Mouse (Mus musculus) forebrain, embryonic 16.5 days (tissue): Measurements from ENCODE around the gene Elovl7. TPM values are rescaled to one million over a fixed set of nuclear protein-coding genes. Genes with fewer than 3 reads are reported as not detected.

Source experiments
- ATAC-seq: fragments of 200-750 bp; cut with Nextera tagmentation; 2 replicates; pipeline ENCODE4 v1.8.0; 2017; ENCODE audit warnings: mild to moderate bottlenecking, moderate library complexity
- H3K27ac ChIP-seq: fragments of 300-500 bp; sonication (generic); 2 replicates; pipeline ENCODE4 v1.5.1; 2014; ENCODE audit warnings: low read length, control low read depth
- H3K27me3 ChIP-seq: fragments of 300-500 bp; sonication (generic); replicated peaks from 2 replicates; pipeline ENCODE4 v1.6.1; 2014; ENCODE audit warnings: low read length; ENCODE audit not compliant: control insufficient read depth, insufficient read depth
- H3K36me3 ChIP-seq: fragments of 300-500 bp; sonication (generic); 2 replicates; pipeline ENCODE4 v1.6.1; 2014; ENCODE audit not compliant: control insufficient read depth, insufficient read depth
- H3K4me1 ChIP-seq: fragments of 300-500 bp; sonication (generic); replicated peaks from 2 replicates; pipeline ENCODE4 v1.6.1; 2014; ENCODE audit warnings: low read length; ENCODE audit not compliant: control insufficient read depth, insufficient read depth
- H3K4me2 ChIP-seq: fragments of 300-500 bp; sonication (generic); 2 replicates; pipeline ENCODE4 v1.6.1; 2014; ENCODE audit warnings: mild to moderate bottlenecking, low read length, control low read depth
- H3K4me3 ChIP-seq: fragments of 300-500 bp; sonication (generic); replicated peaks from 2 replicates; pipeline ENCODE4 v1.5.1; 2014; ENCODE audit warnings: mild to moderate bottlenecking, low read length, control low read depth
- H3K9ac ChIP-seq: fragments of 300-500 bp; sonication (generic); replicated peaks from 2 replicates; pipeline ENCODE4 v1.6.1; 2014; ENCODE audit warnings: low read depth, low read length, control low read depth
- H3K9me3 ChIP-seq: fragments of 300-500 bp; sonication (generic); 2 replicates; pipeline ENCODE4 v1.6.1; 2016; ENCODE audit warnings: low read length; ENCODE audit not compliant: control insufficient read depth
- WGBS: fragments of 180-500 bp; shearing (Covaris S2); extraction: QIAGEN DNeasy Blood & Tissue Kit; methylation state at CpG from one replicate; pipeline ENCODE4 v1.1.7; 2014; 5-methylcytosine and 5-hydroxymethylcytosine counted together
- polyA plus RNA-seq: library from polyadenylated mRNA; unstranded; fragments of >200 nt; fragmentation: Nextera tagmentation; extraction: Ambion mirVana; gene quantifications from 2 replicates; pipeline ENCODE4 v1.2.1, GENCODE M21; 2015

Gene Elovl7
- polyA plus RNA-seq, 1 experiment from 2014 or later: 1.8 TPM

DNA sequence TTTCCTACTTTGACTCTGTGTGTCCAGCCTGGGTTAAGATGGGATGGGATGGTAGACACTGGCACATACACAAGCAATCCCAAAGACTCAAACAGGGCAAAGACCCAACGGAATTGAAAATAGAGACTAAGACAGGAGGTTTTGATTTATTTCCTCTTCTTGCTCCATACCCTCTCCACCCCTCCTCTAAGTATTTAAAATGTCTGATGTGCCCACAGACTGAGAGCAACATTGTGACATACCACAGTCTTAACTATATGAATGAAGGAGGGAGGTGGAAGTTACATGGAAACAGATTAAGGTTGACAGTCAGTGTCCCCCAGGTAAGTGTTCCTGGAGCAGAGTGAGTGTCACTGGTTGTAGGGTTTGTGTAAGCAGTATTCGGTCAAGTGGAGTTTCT lies 70.1 kb downstream of the Elovl7 start:
- Histone ChIP-seq H3K4me3 (no peak overlapping the region), H3K9me3 (no peaks in the 10 kb centered on the region), H3K36me3 (no peaks in the 10 kb centered on the region), H3K27me3 (no peaks in the 10 kb centered on the region), H3K27ac (no peak overlapping the region), H3K9ac (no peak overlapping the region), H3K4me1 (no peaks in the 10 kb centered on the region), H3K4me2 (no peak overlapping the region)
- 93% methylated on average over 2 of the region's 2 CpGs for WGBS
- no peak for ATAC-seq

DNA sequence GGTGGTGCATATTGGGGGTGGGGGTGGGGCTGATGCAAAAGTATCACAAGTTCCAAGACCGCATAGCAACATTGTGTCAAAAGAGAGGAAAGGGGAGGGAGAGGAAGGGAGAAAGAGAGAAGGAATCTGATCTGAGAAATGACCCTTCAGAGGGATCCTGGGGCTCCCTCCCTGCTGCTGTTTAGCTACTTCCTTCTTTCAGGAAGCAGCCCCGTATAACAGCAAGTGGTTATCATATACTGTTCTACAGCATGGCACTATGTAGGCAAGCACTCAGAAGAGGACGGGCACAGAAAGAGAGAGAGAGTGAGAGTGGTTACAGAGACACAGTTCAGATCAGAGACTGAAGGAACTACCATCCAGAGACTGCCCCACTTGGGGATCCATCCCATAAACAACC lies 73.7 kb downstream of the Elovl7 start:
- H3K9ac ChIP-seq: no peak overlapping the region
- no peaks in the 10 kb centered on the region for H3K4me1 ChIP-seq
- 70% methylated on average over 3 of the region's 3 CpGs for WGBS
- H3K27ac ChIP-seq: no peak overlapping the region
- H3K4me3 ChIP-seq: no peak overlapping the region
- no peaks in the 10 kb centered on the region for H3K36me3 ChIP-seq
- no peaks in the 10 kb centered on the region for H3K27me3 ChIP-seq
- no peaks in the 10 kb centered on the region for H3K9me3 ChIP-seq
- H3K4me2 ChIP-seq: no peak overlapping the region
- ATAC-seq: no peak

DNA sequence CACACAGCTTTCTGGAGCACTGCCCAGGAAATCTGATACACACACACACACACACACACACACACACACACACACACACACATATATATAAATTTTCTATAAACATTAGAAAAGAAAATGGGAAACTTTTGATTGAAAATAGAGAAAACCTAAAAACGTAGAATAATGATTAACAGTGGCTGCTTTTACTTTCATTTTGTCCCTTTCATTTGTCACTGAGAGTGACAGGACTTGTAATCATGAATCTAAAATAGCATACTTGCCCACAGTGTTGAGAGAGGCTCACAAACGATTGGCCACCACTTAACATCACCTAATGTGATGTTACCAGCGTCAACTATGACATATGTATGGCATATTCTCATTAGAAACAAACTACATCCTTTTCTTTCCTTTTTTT lies 75.2 kb downstream of the Elovl7 start:
- H3K36me3 ChIP-seq: no peaks in the 10 kb centered on the region
- ATAC-seq: no peak
- no peaks in the 10 kb centered on the region for H3K9me3 ChIP-seq
- H3K9ac ChIP-seq: no peak overlapping the region
- H3K4me2 ChIP-seq: no peak overlapping the region
- H3K4me1 ChIP-seq: no peaks in the 10 kb centered on the region
- H3K27me3 ChIP-seq: no peaks in the 10 kb centered on the region
- no peak overlapping the region for H3K27ac ChIP-seq
- H3K4me3 ChIP-seq: no peak overlapping the region
- 65% methylated on average over 3 of the region's 3 CpGs for WGBS

DNA sequence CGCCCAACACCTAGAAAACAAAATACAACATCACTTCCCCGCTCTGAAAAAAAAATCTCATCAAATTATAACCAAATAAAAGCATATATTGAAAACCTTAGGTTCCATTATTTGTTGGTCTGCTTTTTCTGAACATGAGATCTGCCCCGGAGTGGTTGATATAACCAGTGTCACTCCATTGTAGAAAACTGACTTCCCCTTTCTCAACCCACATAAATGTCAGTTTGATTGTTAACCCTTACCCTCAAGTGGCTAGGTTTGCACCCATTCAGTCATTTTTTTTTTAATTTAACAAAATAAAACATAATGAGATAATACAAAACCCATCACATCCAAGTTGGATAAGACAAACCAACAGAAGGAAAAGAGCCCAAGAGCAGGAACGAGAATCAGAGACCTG lies 76.1 kb downstream of the Elovl7 start:
- H3K27me3 ChIP-seq: no peaks in the 10 kb centered on the region
- H3K27ac ChIP-seq: no peak overlapping the region
- no peak overlapping the region for H3K9ac ChIP-seq
- 91% methylated on average over 4 of the region's 4 CpGs for WGBS
- no peak for ATAC-seq
- no peaks in the 10 kb centered on the region for H3K9me3 ChIP-seq
- H3K4me1 ChIP-seq: no peaks in the 10 kb centered on the region
- no peak overlapping the region for H3K4me2 ChIP-seq
- no peaks in the 10 kb centered on the region for H3K36me3 ChIP-seq
- H3K4me3 ChIP-seq: no peak overlapping the region

DNA sequence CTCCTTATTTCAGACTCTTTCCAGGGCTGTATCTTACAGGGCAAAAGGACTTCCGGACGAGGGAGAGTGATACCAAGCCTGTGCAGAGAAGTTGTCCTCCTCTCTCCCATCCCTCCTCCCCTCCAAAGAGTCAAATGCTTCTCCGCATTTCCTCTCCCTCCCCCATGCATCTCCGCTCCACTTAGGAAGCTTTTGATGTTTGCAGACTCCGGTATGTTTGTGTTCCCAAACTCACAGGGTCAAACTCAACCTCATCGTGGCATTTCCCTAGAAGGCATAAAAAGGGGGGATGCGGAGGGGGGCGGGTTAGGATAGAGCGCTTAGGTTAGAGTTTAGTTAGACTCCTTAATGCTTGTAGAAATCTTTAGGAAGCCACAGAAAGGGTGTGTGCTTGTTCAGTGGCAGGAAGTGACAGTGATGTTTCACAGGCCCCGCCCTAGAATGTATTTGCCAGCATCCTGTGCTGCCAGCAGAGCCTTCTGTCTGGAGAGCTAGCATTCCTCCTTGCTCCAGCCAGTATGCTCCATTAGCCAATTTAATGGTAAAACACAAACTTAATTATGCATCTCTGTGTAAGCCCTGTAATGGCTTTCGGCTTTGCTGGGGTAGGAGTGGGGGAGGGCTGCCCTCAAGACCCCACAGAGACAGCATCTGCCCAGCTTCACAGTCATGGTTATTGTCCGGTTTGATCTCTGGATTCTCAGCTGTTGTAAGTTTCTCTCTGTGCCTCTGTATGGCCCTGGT lies 83.3 kb downstream of the Elovl7 start:
- Histone ChIP-seq H3K27me3 (no peaks in the 10 kb centered on the region), H3K9ac (no peak overlapping the region), H3K4me2 (peak overlapping the region; percentile 47), H3K36me3 (no peaks in the 10 kb centered on the region), H3K4me3 (peak overlapping the region; percentile 26), H3K27ac (no peak overlapping the region), H3K4me1 (no peaks in the 10 kb centered on the region), H3K9me3 (no peaks in the 10 kb centered on the region)
- WGBS: 27% methylated on average over 12 of the region's 12 CpGs
- ATAC-seq: peak; percentile 82

DNA sequence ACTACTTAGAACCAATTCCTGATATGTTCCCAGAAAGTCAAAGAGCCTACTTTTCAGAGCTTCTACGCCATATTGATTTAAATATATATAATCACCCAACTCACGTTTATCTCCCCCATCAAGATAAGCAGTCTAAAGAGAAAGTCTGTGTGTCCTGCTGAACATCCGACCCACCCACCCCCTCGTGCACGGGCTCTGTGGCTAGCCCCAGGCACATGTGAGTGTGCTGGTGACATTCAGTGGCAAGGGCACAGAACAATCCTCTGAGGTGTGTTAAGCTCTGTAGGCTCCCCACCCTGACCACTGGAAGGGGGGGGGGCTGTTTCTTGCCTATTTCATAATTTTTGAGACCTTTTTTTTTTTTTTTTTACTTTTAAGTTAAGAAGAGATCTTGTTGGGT lies 84.0 kb downstream of the Elovl7 start:
- ATAC-seq: no peak
- no peak overlapping the region for H3K4me2 ChIP-seq
- no peaks in the 10 kb centered on the region for H3K27me3 ChIP-seq
- no peaks in the 10 kb centered on the region for H3K36me3 ChIP-seq
- H3K9ac ChIP-seq: no peak overlapping the region
- no peak overlapping the region for H3K27ac ChIP-seq
- 77% methylated on average over 5 of the region's 5 CpGs for WGBS
- H3K4me1 ChIP-seq: no peaks in the 10 kb centered on the region
- H3K9me3 ChIP-seq: no peaks in the 10 kb centered on the region
- H3K4me3 ChIP-seq: no peak overlapping the region

DNA sequence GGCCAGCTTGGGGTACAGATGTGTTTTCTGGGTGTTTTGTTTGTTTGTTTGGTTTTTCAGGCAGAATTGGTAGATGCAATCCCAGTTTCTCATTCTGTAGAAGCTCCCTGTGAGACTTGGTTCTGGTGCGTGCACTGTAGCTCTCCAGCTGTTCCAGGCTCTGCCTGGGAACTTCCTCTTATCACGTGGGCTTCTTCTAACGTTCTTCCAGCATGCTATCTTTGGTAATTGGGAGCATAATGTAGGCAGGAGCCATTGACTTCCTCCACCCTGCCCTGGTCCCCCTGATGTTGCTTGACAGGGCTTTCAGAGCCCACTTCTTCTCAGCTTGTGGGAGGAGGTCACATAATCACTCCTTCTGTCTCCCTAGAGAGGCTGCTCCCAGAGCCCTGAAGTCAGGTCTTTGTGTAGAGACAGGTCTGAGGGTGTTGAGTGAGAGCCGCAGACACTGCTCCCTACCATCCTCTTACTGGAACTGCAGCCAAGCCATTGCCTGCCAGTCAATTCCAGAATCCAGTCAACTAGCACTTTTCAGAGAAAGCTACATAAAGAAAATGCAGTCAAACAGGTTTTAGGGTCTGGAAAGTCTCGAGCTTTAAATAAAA lies 86.2 kb downstream of the Elovl7 start:
- ATAC-seq: 0 out of 2 replicates have a peak, but pooled peaks have one; percentile 37

DNA sequence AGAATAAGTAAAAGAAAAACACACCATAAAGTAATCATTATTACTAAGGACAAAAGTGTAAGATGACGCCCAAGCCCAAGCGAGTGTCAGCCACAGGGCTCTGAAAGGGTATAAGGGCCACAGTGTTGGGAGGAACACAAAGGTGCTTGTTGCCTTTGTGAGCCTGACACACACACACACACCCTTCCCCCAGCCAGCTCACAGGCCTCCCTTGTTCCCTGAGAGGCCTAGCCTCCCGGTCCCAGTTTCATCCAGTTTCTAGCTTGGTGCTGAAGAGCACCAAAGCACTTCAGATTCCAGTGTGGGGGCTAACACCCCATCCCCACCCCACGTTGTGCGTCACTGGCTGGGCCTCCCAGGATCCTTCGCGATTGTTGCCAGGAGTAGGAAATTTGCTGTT lies 87.2 kb downstream of the Elovl7 start:
- WGBS: 30% methylated on average over 7 of the region's 7 CpGs
- Histone ChIP-seq H3K9me3 (no peaks in the 10 kb centered on the region), H3K27me3 (no peaks in the 10 kb centered on the region), H3K4me1 (no peaks in the 10 kb centered on the region), H3K36me3 (no peaks in the 10 kb centered on the region), H3K27ac (no peak overlapping the region), H3K4me2 (no peak overlapping the region), H3K4me3 (no peak overlapping the region), H3K9ac (no peak overlapping the region)
- peak; percentile 48 for ATAC-seq

More for the DNA sequence above, 86.2 kb downstream of the Elovl7 start:
- Histone ChIP-seq H3K27ac (no peak overlapping the region), H3K4me3 (no peak overlapping the region), H3K4me2 (no peak overlapping the region), H3K4me1 (no peaks in the 10 kb centered on the region), H3K9me3 (no peaks in the 10 kb centered on the region), H3K36me3 (no peaks in the 10 kb centered on the region), H3K27me3 (no peaks in the 10 kb centered on the region), H3K9ac (no peak overlapping the region)
- 28% methylated on average over 5 of the region's 5 CpGs for WGBS

DNA sequence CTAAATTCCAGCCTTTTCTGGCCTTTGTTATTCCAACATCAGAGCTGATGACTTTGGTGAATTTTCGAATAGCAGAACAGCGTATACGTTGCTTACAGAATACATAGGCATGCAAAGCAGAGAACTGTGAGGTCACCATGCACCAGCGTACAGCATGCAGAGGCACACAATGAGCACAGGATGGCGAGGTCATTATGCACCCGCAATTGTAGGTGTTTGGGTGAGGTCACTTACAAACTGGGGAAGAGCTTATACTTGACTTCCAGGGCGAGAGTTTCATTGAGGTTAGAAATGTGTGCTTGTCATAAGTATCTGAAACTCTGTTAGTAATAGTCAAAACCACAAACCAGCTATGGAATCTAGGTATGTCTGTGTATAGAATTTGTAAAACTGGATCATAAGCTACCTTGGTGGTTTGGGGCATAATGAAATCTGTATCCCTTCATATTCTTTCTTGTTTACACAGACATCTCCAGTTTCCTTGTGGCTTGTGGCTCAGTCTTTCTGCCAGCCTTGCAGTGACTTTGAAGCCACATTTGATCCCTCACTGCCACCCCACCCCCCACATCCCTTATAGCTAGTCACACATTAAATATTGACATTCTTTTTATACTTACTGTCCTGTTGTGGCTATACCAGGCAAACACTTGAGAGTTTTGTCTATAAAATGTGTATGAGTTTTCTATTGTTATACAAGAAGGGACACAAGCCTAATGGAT lies 88.9 kb downstream of the Elovl7 start:
- H3K9me3 ChIP-seq: no peaks in the 10 kb centered on the region
- no peak overlapping the region for H3K9ac ChIP-seq
- H3K4me1 ChIP-seq: no peaks in the 10 kb centered on the region
- H3K27me3 ChIP-seq: no peaks in the 10 kb centered on the region
- no peak overlapping the region for H3K27ac ChIP-seq
- 75% methylated on average over 7 of the region's 7 CpGs for WGBS
- no peak for ATAC-seq
- no peak overlapping the region for H3K4me2 ChIP-seq
- H3K36me3 ChIP-seq: no peaks in the 10 kb centered on the region
- no peak overlapping the region for H3K4me3 ChIP-seq
